Mouse (Mus musculus) skeletal muscle tissue, adult 2 months (tissue): Measurements from ENCODE around the gene Eif2b2.
A peak's percentile ranks its signal among the peaks of the same experiment; 100 is the strongest.

ENCODE experiments used
- DNase-seq: peaks from one replicate; pipeline ENCODE4 v3.0.0-alpha.2; 2012; ENCODE audit warnings: low read depth, low spot score

Eif2b2 gene

DNA sequence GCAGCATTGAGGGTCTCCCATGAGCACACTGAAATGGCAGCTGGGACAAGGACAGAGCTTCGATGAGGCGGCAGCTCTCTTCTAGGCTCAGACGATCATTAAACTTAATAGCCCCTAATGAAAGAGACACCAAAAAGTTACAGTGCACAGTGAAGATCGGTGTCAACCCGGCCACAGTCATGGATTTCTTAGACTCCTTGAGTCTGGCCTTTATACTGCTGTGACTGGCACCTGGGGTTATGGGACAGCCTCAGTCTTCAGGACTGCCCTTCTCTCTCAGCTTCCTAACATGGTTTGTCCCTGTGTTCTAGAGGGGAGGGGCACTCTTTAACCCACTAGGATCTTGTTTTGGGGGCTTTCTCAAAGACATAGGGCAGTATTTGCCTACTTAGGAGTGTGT, 18.3 kb downstream of the Eif2b2 start:
- DNase-seq, result no peak

DNA sequence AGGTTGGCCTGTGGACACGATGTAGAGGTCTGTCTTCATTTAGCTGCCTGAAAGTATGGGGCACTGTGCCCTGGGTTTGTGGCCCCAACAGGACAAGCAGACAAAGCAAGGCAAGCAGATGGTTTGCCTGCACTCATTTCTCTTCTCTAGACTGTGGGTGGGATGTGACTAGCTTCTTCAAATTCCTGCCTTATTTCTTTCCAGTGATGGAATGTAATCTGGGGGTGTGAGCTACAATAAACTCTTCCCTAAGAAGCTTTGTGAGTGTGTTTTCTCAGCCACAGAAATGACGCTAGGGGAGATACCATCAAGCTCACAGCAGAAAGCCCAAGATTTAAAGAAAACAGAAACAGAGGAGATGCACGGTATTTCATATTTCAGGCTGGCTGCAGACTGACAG, 32.8 kb downstream of the Eif2b2 start:
- DNase-seq, result no peak

DNA sequence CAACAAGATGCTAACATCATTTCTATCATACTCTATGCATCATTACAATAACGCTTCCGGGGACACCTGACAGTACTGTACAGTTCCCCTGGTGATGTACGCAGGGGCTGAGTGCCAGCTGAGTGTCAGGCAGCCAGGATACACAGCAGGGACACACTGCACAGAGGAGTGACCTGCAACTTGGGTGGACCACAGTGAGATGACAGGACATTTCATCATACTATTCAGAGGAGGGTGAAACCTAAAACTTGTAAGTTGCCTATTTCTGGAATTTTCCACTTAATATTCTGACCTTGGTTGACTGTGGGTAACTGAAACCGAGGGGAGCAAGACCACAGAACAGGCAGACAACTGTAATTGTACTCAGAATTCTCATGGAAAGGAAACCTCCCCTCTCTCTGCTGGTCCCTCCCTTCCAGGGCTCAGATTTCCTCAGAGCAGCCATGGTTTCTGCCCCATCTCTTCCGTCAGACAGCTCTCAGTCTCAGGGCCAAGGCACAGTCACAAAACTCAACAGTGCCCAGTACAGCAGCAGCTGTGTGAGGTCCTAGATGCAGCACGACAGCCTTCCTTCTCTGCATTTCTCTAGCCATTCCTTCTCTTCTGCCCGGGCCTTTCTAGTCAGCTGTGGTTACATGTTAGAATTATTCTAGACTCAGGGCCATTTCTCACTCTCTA, 36.9 kb downstream of the Eif2b2 start:
- no peak for DNase-seq

DNA sequence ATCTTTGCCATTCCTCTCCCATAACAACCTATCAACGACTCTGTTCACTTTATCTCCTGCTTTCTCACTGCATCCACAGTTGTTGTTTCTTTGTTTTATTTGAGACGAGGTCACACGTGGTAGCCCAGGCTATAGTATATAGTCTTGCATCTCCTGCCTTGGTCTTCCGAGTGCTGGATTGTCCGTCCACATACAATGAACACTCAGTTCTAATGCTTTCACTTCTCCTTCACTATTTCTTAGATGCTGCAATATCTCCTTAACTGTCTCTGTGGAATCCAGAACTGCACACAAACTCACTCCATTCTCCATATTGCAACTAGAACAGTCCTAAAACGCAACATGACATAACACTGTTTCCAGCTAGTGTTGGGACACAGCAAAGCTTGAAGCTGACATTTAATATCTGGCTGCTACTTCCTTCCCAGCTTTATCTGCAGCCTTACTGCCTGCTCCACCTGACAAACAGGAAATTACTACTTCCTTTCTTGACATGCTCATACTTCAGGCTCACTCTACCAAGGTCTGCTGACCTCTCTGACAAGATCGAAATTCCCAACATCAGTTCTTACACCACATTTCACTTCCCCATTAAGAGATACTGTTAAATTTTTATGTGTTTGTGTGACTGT, 37.8 kb downstream of the Eif2b2 start:
- no peak for DNase-seq

DNA sequence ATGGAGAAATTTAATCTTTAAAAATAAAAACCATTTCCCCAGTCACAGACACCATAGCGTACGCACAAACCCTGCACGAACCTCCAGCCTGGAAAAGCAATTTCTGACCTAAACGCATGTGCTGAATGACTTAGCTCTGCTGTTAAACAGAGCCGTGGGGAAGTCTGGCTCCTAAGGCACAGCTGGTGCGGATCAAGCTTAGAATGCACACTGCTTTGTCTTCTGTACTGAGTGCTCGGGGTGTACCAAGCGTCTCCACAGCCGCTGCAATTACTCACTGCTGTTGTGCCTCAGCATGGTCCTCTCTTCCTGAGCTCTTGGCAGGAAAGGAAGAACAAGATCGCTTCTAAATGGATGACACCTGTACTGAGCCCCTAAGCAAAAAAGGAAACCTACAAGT, 43.2 kb downstream of the Eif2b2 start:
- DNase-seq, result no peak

DNA sequence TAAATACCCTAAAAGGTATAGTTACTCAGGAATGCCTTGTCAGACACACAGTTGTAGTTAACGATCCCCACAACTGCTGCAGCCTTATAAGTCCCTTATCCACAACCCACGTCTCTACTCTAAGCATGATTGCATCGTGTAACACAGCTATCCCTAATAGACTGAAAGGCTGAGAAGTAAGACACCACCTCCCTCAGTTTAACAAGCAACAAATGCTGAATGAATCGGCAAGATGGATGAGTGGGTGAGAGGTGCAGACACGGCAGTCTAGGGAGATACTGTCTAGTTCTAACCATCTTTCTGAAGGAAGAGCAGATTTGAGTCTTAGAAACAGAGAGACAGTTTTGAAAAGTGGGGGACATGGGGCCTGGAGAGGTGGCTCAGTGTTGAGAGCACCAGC, 43.9 kb downstream of the Eif2b2 start:
- no peak for DNase-seq

DNA sequence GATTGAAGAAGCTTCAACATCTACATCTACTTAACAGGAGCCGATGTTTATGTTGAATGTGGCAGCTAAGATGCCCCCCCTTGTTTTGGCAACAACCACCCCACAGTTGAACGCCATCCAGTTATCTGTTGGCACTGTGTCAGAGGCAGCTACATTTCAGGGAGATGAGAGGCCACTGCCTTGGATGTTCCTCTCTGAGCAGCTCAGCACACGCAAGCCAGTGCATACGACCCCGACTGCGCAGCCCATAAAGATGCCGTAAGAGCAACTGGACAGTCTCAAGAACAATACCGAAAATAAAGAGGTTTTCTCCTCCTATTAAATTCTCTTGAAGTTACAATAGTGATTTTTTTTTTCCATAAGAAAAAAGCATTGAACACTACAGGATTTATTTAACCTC, 45.2 kb downstream of the Eif2b2 start:
- DNase-seq, result no peak

DNA sequence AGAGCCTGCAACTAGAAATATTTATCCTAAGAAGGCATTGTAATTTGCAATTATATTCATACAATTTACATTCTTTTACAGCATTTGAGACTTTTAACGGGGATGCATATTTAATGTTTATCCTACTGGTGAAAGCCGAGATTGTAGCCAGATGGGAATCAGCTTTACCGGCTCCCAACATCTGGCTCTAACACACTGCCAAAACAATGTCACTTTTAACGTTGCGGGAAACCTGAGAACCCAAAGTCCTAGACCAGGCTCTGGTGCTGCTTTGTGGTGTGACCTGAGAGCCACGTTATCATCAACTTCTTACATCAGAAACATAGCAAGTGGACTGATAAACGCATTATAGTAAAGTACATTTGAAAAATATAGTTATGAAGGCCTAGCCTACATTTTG, 45.7 kb downstream of the Eif2b2 start:
- no peak for DNase-seq

DNA sequence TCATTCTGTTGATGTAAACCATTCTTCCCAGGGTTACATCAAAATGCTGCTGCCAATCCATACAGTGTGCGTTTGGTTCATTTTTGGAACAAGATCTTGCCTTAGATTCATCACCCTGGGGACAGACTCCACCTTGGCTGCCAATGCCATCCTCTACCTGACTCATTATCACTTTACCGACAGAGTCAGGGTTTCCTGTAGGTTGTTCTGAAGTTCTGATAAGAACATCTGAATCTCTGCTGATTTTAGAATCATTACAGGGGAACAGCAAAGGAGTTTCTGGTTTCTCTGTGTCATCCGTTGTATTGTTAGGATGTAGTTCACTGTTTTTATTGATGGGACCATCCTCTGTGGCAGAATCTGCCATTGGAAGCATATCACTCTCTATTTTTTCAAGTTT, 47.0 kb downstream of the Eif2b2 start:
- no peak for DNase-seq

DNA sequence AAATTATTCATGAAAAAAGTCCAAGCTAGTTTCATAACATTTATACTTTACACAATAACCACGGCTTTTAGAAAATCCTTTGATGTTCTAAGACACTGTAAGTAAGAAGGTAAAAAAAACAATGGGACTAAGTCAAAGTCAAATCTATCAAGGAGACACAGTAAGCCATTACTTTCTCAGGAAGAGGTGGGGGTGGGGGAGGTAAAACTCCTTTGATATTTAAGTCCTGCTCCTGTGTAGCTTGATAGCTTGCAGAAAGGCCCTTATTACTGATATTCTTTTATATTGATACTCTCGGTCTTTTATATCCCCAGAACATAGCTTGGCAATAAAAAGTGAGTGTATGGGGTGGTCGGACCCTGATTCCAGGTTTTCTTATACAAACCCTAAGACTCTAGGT, 50.5 kb downstream of the Eif2b2 start:
- no peak for DNase-seq

DNA sequence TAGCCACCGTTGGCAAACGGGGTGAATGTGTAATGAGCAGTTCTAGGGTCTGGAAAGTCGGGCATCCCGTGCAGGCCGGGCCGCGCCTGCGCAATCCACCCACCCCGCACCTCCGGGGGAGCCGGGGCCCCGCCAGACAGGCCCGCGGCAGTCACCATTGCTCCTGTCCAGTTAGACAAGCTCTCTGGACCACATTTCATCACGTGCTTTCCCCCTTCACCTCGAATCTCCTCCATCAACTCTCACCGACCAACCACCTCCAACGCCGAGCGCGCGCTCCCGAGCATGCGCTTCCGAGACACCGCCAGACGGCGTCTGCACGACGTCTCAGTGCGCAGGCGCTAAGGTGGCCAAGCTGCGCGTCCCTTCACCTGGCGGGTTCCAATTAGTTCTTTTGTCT, 51.0 kb downstream of the Eif2b2 start, which contains the start of gene Mlh3:
TSS of gene Mlh3 (minus strand) at position 281 of the 400 bp plus-strand sequence.
- DNase-seq, result peak; percentile 77

DNA sequence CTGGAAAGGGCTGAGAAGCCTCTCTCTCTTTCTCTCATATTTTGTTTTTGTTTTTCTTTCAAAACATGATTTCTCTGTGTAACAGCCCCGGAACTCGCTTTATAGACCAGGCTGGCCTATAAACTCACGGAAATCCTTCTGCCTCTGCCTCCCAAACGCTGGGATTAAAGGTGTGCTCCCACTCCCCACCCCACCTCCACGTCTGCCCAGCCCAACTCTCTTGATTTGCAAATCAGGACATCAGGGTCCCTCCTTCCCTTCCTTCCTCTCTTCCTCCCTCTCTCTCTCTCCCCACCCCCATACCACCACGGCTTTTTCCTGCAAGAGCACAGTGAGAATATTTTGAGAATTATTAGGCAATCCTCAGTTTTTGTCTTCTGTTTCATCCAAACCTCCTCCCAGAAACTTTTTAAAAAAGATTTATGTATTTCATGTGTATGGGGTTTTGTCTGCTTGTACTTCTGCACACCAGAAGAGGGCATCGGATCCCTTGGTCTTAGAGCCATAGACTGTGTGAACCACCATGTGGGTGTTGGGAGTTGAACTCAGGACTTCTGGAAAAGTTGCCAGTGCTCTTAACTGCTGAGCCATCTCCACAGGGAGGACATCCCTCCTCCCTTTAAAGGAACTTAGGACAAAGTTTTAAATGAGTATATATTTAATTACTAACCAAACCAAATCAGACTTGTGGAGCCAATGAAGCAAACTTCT, 52.0 kb downstream of the Eif2b2 start:
- no peak for DNase-seq

DNA sequence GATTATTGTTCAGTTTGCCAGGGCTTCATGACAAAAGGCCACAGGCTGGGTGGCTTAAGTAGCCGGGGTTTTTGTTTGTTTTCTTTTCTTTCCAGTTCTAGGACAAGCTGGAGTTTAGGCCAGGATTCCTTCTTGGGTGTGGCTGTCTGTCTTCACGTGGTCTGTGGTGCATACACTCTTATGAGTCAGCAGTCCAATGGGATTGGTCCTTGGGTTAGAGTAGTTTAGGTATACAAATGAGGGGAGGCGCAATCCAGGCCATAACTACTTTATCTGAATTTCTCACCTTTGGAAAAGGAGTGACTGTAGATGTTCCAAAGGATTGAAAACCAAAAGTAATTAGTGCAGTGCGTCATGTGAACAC, 52.5 kb downstream of the Eif2b2 start:
- no peak for DNase-seq

DNA sequence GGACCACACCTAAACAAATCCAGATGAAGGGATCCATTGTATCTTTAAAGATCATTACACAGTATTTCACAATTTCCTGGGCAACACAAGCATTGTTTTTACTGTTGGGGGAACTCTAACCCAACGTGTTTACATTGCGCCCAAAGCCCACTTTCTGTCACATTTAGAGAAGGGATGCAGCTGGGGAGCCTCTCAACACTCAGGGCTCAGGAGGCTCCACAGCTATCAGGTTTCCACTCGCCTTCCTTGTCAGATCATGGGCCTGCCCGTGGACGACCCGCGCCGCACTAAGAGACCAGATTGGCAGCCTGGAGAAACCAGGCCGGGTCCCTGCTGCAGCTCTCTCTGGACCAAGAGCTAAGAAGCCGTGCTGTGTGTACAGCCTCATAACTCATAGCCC, 54.2 kb downstream of the Eif2b2 start:
- no peak for DNase-seq
